Mouse (Mus musculus) ES-E14 (cell line): ENCODE data around the gene Fbxo36. TPM values are rescaled to one million over a fixed set of nuclear protein-coding genes. Genes with fewer than 3 reads are reported as not detected.
A peak's percentile ranks its signal among the peaks of the same experiment; 100 is the strongest.

ENCODE experiments used
- DNase-seq: peaks from one replicate; pipeline ENCODE4 v3.0.0-alpha.2; 2013; ENCODE audit warnings: low read depth, low spot score
- H3K27ac ChIP-seq: 2 replicates; pipeline ENCODE4 v1.5.1; 2012; ENCODE audit warnings: low read depth, mild to moderate bottlenecking, low read length, moderate library complexity, mixed read lengths; ENCODE audit not compliant: poor library complexity, insufficient read depth, severe bottlenecking
- H3K36me3 ChIP-seq: 2 replicates; pipeline ENCODE4 v1.6.1; 2012; ENCODE audit warnings: mild to moderate bottlenecking, low read length, moderate library complexity, mixed read lengths; ENCODE audit not compliant: control insufficient read depth, poor library complexity, insufficient read depth, severe bottlenecking
- H3K4me1 ChIP-seq, 2 experiments: fragments of 150-350 bp in 1 of 2; sonication (generic) in 1 of 2; 2 replicates each; pipeline ENCODE4 v1.6.1; 2012; ENCODE audit warnings: low read length in 2 of 2, mild to moderate bottlenecking in 1 of 2, mixed read lengths in 1 of 2; ENCODE audit not compliant: control insufficient read depth in 2 of 2, insufficient read depth in 2 of 2, poor library complexity in 1 of 2
- H3K4me3 ChIP-seq, 2 experiments: fragments of 150-350 bp in 1 of 2; sonication (generic) in 1 of 2; 2 replicates each; pipeline ENCODE4 v1.5.1; 2012; ENCODE audit warnings: low read length in 2 of 2, low read depth in 1 of 2, mild to moderate bottlenecking in 1 of 2, mixed read lengths in 1 of 2; ENCODE audit not compliant: insufficient read depth in 1 of 2, poor library complexity in 1 of 2, severe bottlenecking in 1 of 2
- H3K9ac ChIP-seq: 2 replicates; pipeline ENCODE4 v1.6.1; 2012; ENCODE audit warnings: low read depth, mild to moderate bottlenecking, low read length, mixed read lengths; ENCODE audit not compliant: poor library complexity, insufficient read depth, severe bottlenecking
- H3K9me3 ChIP-seq: fragments of 150-350 bp; sonication (generic); 2 replicates; pipeline ENCODE4 v1.6.1; 2012; ENCODE audit warnings: low read depth, mild to moderate bottlenecking, low read length; ENCODE audit not compliant: control insufficient read depth, insufficient read depth
- CHD2 ChIP-seq: IDR thresholded peaks from 2 replicates; pipeline ENCODE4 v1.6.1; 2014; ENCODE audit warnings: mild to moderate bottlenecking, low read depth, low read length, inconsistent platforms
- HCFC1 ChIP-seq: IDR thresholded peaks from 2 replicates; pipeline ENCODE4 v1.6.1; 2012; ENCODE audit warnings: low read length, inconsistent platforms, borderline replicate concordance; ENCODE audit not compliant: insufficient read depth
- MAFK ChIP-seq: IDR thresholded peaks from 2 replicates; pipeline ENCODE4 v1.6.1; 2014; ENCODE audit warnings: mild to moderate bottlenecking, low read depth, low read length, inconsistent platforms; ENCODE audit not compliant: insufficient read depth
- ZC3H11A ChIP-seq: IDR thresholded peaks from 2 replicates; pipeline ENCODE4 v1.6.1; 2012; ENCODE audit warnings: low read depth, mild to moderate bottlenecking, inconsistent platforms, low read length, borderline replicate concordance
- ZNF384 ChIP-seq: IDR thresholded peaks from 2 replicates; pipeline ENCODE4 v1.6.1; 2012; ENCODE audit warnings: low read depth, low read length, inconsistent platforms
- in situ Hi-C, 2 experiments: fragments of 600-800 bp; cut with MboI; formaldehyde crosslinking; loops; one replicate each; pipeline ENCODE4 v1.15.1; 2025; ENCODE audit warnings: low sequenced_read_pairs in 2 of 2, inconsistent platforms in 1 of 2; ENCODE audit not compliant: unreplicated experiment in 2 of 2
- total RNA-seq: library from RNA; depleted of rRNA; stranded (reverse); fragments of 300-350 nt; gene quantifications from 2 replicates; pipeline ENCODE4 v1.2.3, GENCODE M21; 2012

Gene Fbxo36
- total RNA-seq, 1 experiment: 4.3 TPM

GRCm38 (mm10) chr1:84851512-84852235 is 12.0 kb downstream of the Fbxo36 start:
- Histone ChIP-seq H3K4me3 (no peak overlapping the region), H3K4me1 (peaks cover 21 to 28% of the 10 kb centered on the region in 2 experiments), H3K36me3 (peaks cover 2% of the 10 kb centered on the region; the same call in 1 of the 2 replicates), H3K9me3 (no peaks in the 10 kb centered on the region), H3K9ac (peak overlapping the region; percentile 59; the same call in 1 of the 2 replicates), H3K27ac (peak overlapping the region; percentile 74)
- no peak for TF ChIP-seq ZNF384
- TF ChIP-seq ZC3H11A: no peak
- no peak for TF ChIP-seq CHD2
- no peak for TF ChIP-seq HCFC1
- no peak for TF ChIP-seq MAFK
- in situ Hi-C loops: no loop called here
- no peak for DNase-seq

DNA sequence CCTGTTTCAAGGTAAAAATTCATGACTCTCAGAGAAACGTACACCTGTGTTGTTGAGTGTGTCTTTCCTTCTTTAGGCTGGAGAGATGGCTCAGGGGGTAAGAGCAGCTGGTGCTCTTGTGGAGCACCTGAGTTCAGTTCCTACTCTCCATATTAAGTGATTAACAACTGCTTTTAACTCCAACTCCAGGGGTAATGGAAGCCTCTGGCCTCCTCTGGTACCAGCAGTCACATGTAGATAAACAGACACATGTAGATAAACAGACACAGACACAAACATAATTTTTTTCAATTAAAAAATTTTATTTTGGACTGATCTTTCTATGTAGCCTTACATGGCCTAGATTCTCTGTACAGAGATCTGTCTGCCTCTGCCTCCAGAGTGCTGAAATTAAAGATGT is 14.1 kb downstream of the Fbxo36 start:
- no peak for TF ChIP-seq MAFK
- TF ChIP-seq CHD2: no peak
- no peak for TF ChIP-seq HCFC1
- no peak for TF ChIP-seq ZNF384
- TF ChIP-seq ZC3H11A: no peak
- in situ Hi-C loops: no loop called here
- Histone ChIP-seq H3K36me3 (no peaks in the 10 kb centered on the region), H3K9me3 (no peaks in the 10 kb centered on the region), H3K9ac (no peak overlapping the region), H3K27ac (no peak overlapping the region), H3K4me1 (peaks cover 17 to 29% of the 10 kb centered on the region in 2 experiments), H3K4me3 (no peak overlapping the region)
- no peak for DNase-seq

- in situ Hi-C loops: no loop called here
These were observed 15.3 kb downstream of the Fbxo36 start for GRCm38 (mm10) chr1:84854966-84855365.

DNA sequence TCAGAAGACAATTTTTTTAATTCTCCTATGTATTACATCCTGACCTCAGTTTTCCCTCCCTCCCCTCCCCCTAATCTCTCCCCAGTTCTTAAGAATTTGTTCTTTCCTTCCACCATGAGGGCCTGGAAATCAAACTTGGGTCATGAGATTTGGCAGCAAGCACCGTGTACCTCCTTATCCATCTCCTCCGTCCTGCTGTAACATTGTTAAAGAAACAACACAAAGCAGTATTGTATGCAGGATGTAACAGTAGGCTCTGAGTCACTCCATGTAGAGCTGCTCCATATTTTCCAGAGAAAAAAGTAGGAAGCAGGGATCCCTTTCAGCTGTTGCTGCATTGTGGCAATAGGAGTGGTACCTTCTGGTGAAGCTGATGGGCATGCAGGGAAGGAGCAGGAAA is 16.1 kb downstream of the Fbxo36 start:
- no peaks in the 10 kb centered on the region for H3K9me3 ChIP-seq
- TF ChIP-seq HCFC1 (no peak), ZC3H11A (no peak), ZNF384 (no peak), CHD2 (no peak)
- H3K36me3 ChIP-seq: no peaks in the 10 kb centered on the region
- H3K9ac ChIP-seq: no peak overlapping the region; the same call in 1 of the 2 replicates
- H3K4me3 ChIP-seq: no peak overlapping the region
- in situ Hi-C loops: no loop called here
- DNase-seq: no peak
- H3K4me1 ChIP-seq: peaks cover 22 to 26% of the 10 kb centered on the region in 2 experiments
- H3K27ac ChIP-seq: peak overlapping the region; percentile 9; the same call in 1 of the 2 replicates

More at GRCm38 (mm10) chr1:84854966-84855365, 15.3 kb downstream of the Fbxo36 start:
- TF ChIP-seq ZNF384 (no peak), MAFK (no peak)
- Histone ChIP-seq H3K9ac (no peak overlapping the region), H3K4me1 (peaks cover 17 to 29% of the 10 kb centered on the region in 2 experiments), H3K27ac (no peak overlapping the region), H3K9me3 (no peaks in the 10 kb centered on the region), H3K4me3 (no peak overlapping the region), H3K36me3 (no peaks in the 10 kb centered on the region)
- no peak for DNase-seq
